Mouse (Mus musculus) lung, adult 18-20 months (tissue): ENCODE data around the gene Atg9b.

Source experiments
- DNase-seq, 2 experiments: peaks; one replicate each; pipeline ENCODE4 v3.0.0; 2022; ENCODE audit warnings: mixed read lengths in 2 of 2

Atg9b gene

GRCm38 (mm10) chr5:24380499-24380898 is 11.4 kb downstream of the Atg9b start:
- no peak for DNase-seq

DNA sequence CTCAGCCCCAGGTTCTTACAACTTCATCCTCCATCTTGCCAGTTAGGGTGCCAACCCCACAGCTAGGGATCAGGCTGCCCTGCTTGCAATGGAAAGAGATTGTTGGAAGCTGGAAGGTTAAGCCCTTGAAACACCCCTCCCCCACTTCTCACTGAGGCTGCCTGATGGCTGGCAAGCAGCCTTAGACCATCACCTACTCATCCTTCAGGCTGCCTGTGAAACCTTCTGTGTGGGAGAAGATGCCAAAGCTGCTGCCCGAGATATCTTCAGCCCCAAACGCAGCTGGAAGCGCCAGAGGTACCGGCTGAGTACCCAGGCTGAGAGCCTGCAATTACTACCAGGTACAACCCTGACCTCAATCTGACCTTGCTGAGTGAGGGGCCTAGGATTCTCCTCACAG is 12.4 kb downstream of the Atg9b start:
- DNase-seq = no peak

DNA sequence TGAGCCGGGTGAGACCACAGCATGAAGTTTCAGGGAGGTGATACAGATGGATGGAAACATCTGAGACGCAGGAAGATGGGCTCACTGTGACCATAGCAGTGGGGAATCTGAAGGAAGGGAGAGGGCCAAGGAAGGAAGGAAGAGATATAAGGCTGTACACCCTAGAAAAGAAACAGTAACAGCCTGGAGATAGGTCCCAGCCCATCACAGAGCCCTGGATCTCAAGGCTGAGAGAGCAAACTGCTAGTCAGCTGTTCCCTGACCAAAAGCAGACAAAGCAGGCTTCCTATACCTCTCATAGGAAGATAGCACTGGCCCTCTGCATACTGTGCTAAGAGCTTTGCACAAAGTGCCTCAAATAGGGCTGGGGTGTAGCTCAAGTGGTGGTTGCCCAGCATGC is 13.2 kb downstream of the Atg9b start:
- DNase-seq = no peak

- DNase-seq = no peak
Measured at GRCm38 (mm10) chr5:24374666-24375328, 17.1 kb downstream of the Atg9b start.

- DNase-seq = no peak
Measured at GRCm38 (mm10) chr5:24374216-24374615, 17.7 kb downstream of the Atg9b start.

GRCm38 (mm10) chr5:24373807-24374206 is 18.1 kb downstream of the Atg9b start:
- no peak for DNase-seq

- no peak for DNase-seq
Measured at GRCm38 (mm10) chr5:24369767-24370166, 22.2 kb downstream of the Atg9b start.

DNA sequence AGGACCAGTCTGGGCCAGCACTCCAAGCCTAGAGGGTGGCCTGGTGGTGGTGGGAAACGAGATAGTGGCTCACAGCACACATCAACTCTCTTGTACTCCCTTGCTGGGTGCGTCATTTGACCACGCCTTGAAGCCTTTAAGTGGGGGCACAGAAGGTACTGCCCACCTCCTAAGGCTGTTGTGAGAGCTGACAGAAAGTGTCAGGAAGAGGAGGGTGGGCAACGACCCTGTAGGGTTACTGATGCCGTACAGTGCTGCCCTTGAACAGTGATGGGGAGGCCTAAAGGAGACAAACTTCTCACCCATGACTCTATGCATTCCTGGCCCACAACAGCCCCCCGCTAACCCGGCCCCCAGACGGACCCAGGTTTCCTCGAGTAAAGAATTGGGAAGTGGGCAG is 25.5 kb downstream of the Atg9b start:
- no peak for DNase-seq

DNA sequence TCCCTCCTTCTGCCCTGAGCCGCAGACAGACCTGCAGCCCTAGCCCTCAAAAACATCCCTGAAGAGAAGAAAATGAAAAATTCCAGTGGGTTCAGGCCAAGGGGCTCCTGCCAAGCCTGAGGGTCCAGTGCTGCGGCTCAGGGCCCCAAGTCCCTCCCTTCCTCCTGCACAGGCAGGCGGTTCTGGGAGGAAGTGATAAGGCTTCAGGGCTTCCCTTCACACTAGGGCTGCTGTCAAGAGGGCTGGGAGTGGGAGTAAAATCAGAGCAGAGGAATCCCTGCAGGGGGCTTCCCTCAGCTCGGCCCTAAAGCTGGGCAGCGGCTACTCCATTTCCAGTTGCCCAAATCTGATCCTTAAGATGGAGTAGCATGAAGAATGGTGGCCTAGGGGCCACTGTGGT is 26.4 kb downstream of the Atg9b start:
- DNase-seq = no peak

DNA sequence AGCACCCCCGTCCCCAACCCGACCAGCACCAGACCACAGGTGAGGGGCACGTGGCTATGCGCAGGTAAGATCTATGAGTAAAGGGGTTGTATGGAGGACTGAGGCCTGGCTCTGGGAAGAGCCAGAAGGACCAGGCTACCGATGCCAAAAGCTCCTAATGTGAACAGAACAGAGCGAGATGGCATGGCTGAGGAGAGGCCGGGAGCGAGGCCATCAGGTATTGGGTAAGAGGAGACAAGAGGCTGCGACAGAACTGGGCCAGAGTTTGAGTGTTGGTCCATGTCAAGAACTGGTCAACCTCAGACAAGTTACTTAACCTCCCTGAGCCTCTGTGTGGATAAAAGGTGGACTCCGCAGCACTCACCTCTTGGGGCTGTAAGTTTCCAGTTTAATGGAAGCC is 27.0 kb downstream of the Atg9b start:
- no peak for DNase-seq

DNA sequence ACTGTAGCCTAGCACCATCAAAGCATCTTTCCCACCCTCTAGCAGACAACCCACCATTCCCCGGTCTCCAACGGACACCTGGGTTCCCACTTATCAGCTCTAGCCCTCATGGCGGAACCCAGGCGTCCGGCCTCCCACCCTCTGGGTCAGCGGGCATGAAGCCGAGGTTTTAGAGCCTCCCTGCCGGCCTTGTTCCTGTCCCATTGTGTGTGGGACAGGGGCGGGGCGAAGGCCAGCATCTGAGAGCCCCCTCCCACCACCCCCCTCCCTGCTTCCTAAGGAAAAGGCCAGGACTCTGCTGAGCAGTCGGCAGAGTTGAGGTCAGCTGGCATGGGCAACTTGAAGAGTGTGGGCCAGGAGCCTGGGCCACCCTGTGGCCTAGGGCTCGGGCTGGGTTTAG is 27.4 kb downstream of the Atg9b start, which contains the start of gene Nos3:
Gene Nos3, plus strand, starts transcription at position 303 of the 400 bp plus-strand sequence.
- DNase-seq = peak; percentile 48 to 49

DNA sequence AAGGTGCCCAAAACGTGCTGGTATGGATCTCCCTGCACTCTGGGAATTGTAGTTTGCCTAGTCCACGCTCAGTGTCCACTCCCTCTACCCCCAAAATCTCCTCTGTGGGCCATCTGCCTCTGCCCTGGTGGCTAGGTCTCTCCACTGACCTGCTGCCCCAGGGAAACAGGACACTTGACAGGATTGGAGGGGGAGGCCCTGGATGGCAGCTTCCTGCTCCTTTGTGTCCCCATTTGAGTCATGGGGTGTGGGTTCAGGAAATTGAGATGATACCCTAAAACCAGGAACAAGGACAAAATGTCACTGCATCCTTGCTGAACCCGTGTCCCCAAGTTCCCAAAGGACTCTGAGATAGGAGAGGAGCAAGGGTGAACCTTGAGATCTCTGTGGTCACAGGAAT is 27.9 kb downstream of the Atg9b start:
- no peak for DNase-seq

- DNase-seq = no peak
Measured at GRCm38 (mm10) chr5:24363467-24363866, 28.5 kb downstream of the Atg9b start.

GRCm38 (mm10) chr5:24360792-24361454 is 31.0 kb downstream of the Atg9b start:
- DNase-seq = peak; percentile 73 to 76

- DNase-seq = peak; percentile 67 to 78
Measured at GRCm38 (mm10) chr5:24357461-24357860, 34.5 kb downstream of the Atg9b start.

DNA sequence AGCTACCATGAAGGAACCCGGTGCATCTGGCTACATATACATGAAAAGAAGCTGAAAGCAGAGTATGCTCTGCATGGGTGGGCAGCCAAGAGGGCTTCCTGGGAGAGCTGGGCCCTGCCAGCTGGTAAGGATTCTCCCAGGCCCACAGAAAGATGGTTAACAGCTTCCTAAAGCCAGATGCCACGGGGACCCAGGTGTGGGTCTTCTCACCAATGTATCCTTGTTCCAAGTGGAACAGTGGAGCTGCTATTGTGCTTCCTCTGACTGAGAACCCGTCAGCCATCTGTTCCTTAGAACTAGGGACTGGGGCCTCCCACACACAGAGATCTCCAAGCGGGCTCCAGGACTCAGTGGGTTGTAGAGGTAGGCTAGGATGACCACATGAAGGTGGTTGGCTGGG is 35.2 kb downstream of the Atg9b start:
- no peak for DNase-seq

GRCm38 (mm10) chr5:24353327-24353726 is 38.6 kb downstream of the Atg9b start:
- DNase-seq = no peak

DNA sequence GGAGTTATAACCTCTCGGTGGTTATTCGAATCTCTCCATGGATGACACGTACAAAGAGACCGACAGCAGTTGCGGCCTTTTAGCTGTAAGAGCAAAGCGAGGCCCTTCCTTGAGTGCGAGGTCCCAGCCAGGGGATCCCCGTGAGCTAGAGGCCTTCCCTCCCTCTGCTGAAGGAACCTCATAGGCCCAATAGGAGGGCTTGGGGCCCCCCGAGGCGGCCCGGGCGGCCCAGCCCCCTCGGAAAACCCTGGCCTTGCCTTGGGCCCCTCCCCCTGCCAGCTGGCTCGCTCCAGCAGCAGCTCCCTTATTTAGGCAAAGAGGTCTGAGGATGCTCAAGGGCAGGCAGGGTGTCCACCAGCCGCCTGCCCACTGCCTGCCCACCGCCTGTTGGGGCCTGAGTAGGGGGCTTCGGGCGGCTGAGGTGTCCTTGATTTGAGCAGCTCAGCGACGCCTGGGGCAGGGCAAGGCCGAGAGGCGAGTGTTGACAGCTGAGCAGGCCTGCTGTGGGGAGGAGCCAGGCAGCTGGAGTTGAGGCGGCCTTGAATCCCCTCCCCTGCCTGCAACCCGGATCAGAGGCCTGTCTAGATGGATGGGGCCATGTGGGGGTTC is 39.6 kb downstream of the Atg9b start:
- no peak for DNase-seq

GRCm38 (mm10) chr5:24351701-24352171 is 40.2 kb downstream of the Atg9b start:
- peak; percentile 62 to 73 for DNase-seq

GRCm38 (mm10) chr5:24351278-24351677 is 40.7 kb downstream of the Atg9b start, which contains the start of gene Kcnh2:
TSS of gene Kcnh2 (minus strand) at chr5:24351604.
- no peak for DNase-seq

- DNase-seq = no peak
Measured at GRCm38 (mm10) chr5:24350531-24351250, 41.3 kb downstream of the Atg9b start.

- no peak for DNase-seq
Measured at GRCm38 (mm10) chr5:24350073-24350472, 41.9 kb downstream of the Atg9b start.

GRCm38 (mm10) chr5:24348546-24348945 is 43.4 kb downstream of the Atg9b start:
- DNase-seq = peak; percentile 31 to 49
